Mouse (Mus musculus): ENCODE measurements around the gene Fhad1. TPM values are rescaled to one million over a fixed set of nuclear protein-coding genes. Genes with fewer than 3 reads are reported as not detected.

The Fhad1 gene
- polyA plus RNA-seq, 2 experiments: 0.11 to 0.23 TPM

GRCm38 (mm10) chr4:141867498-141867897 is 147.4 kb downstream of the Fhad1 start:
- ATAC-seq (ENCODE audit: insufficient read depth) (no peak), DNase-seq (ENCODE audit: low read depth in 3 of 3, low spot score in 3 of 3) (no peak)
- Histone ChIP-seq H3K9me3 (ENCODE audit: control insufficient read depth, low read length) (no peaks in the 10 kb centered on the region), H3K27me3 (ENCODE audit: control insufficient read depth, insufficient read depth, low read length) (no peaks in the 10 kb centered on the region), H3K27ac (no peak overlapping the region), H3K36me3 (replicated peaks; ENCODE audit: control insufficient read depth, insufficient read depth, low read depth) (peaks cover 5% of the 10 kb centered on the region; the same call in 1 of the 2 replicates), H3K4me2 (ENCODE audit: low read depth) (no peak overlapping the region), H3K9ac (replicated peaks) (no peak overlapping the region), H3K4me1 (replicated peaks; ENCODE audit: control insufficient read depth in 2 of 2, insufficient read depth in 2 of 2, low read length in 1 of 2) (peaks cover 9 to 17% of the 10 kb centered on the region in 2 experiments), H3K4me3 (ENCODE audit: insufficient read depth in 1 of 2, low read depth in 2 of 2, low read length in 2 of 2) (no peak overlapping the region)
- 70% methylated on average over 4 of the region's 4 CpGs for WGBS (ENCODE audit: insufficient replicate concordance)
- TF ChIP-seq CTCF (IDR thresholded peaks at IDR 0.05; ENCODE audit: low read depth) (no peak), EP300 (IDR thresholded peaks at IDR 0.05; ENCODE audit: low read depth) (no peak)

GRCm38 (mm10) chr4:141866933-141867490 is 147.9 kb downstream of the Fhad1 start:
- no peaks in the 10 kb centered on the region for H3K27me3 ChIP-seq (ENCODE audit: control insufficient read depth, insufficient read depth, low read length)
- peaks cover 5% of the 10 kb centered on the region; the same call in 1 of the 2 replicates for H3K36me3 ChIP-seq (replicated peaks; ENCODE audit: control insufficient read depth, insufficient read depth, low read depth)
- DNase-seq (ENCODE audit: low read depth in 3 of 3, low spot score in 3 of 3): no peak
- no peak overlapping the region for H3K27ac ChIP-seq
- H3K4me3 ChIP-seq (ENCODE audit: insufficient read depth in 1 of 2, low read depth in 2 of 2, low read length in 2 of 2): no peak overlapping the region
- ATAC-seq (ENCODE audit: insufficient read depth): no peak
- H3K9me3 ChIP-seq (ENCODE audit: control insufficient read depth, low read length): no peaks in the 10 kb centered on the region
- no peak overlapping the region for H3K4me2 ChIP-seq (ENCODE audit: low read depth)
- whole genome bisulfite sequencing (ENCODE audit: insufficient replicate concordance): 73% methylated on average over 10 of the region's 10 CpGs
- no peak overlapping the region for H3K9ac ChIP-seq (replicated peaks)
- TF ChIP-seq EP300 (IDR thresholded peaks at IDR 0.05; ENCODE audit: low read depth): no peak
- TF ChIP-seq CTCF (IDR thresholded peaks at IDR 0.05; ENCODE audit: low read depth): no peak
- peaks cover 6 to 12% of the 10 kb centered on the region in 2 experiments for H3K4me1 ChIP-seq (replicated peaks; ENCODE audit: control insufficient read depth in 2 of 2, insufficient read depth in 2 of 2, low read length in 1 of 2)

- H3K36me3 ChIP-seq (replicated peaks; ENCODE audit: control insufficient read depth, insufficient read depth, low read depth): peaks cover 4% of the 10 kb centered on the region
- no peak overlapping the region for H3K9ac ChIP-seq (replicated peaks)
- H3K27me3 ChIP-seq (ENCODE audit: control insufficient read depth, insufficient read depth, low read length): no peaks in the 10 kb centered on the region
- ATAC-seq (ENCODE audit: insufficient read depth): no peak
- H3K4me1 ChIP-seq (replicated peaks; ENCODE audit: control insufficient read depth in 2 of 2, insufficient read depth in 2 of 2, low read length in 1 of 2): no peaks in the 10 kb centered on the region
- no peaks in the 10 kb centered on the region for H3K9me3 ChIP-seq (ENCODE audit: control insufficient read depth, low read length)
- no peak overlapping the region for H3K4me2 ChIP-seq (ENCODE audit: low read depth)
- no peak for TF ChIP-seq EP300 (IDR thresholded peaks at IDR 0.05; ENCODE audit: low read depth)
- TF ChIP-seq CTCF (IDR thresholded peaks at IDR 0.05; ENCODE audit: low read depth): no peak
- no peak overlapping the region for H3K27ac ChIP-seq
- no peak for DNase-seq (ENCODE audit: low read depth in 3 of 3, low spot score in 3 of 3)
- 78% methylated on average over 5 of the region's 5 CpGs for WGBS (ENCODE audit: insufficient replicate concordance)
- H3K4me3 ChIP-seq (ENCODE audit: insufficient read depth in 1 of 2, low read depth in 2 of 2, low read length in 2 of 2): no peak overlapping the region
Measured at GRCm38 (mm10) chr4:141865600-141865999, 149.3 kb downstream of the Fhad1 start.

GRCm38 (mm10) chr4:141865006-141865405 is 149.9 kb downstream of the Fhad1 start:
- Histone ChIP-seq H3K27ac (no peak overlapping the region), H3K27me3 (ENCODE audit: control insufficient read depth, insufficient read depth, low read length) (no peaks in the 10 kb centered on the region), H3K4me2 (ENCODE audit: low read depth) (no peak overlapping the region), H3K9me3 (ENCODE audit: control insufficient read depth, low read length) (no peaks in the 10 kb centered on the region), H3K36me3 (replicated peaks; ENCODE audit: control insufficient read depth, insufficient read depth, low read depth) (peaks cover 7% of the 10 kb centered on the region), H3K9ac (replicated peaks) (no peak overlapping the region), H3K4me1 (replicated peaks; ENCODE audit: control insufficient read depth in 2 of 2, insufficient read depth in 2 of 2, low read length in 1 of 2) (no peaks in the 10 kb centered on the region), H3K4me3 (ENCODE audit: insufficient read depth in 1 of 2, low read depth in 2 of 2, low read length in 2 of 2) (no peak overlapping the region)
- no peak for ATAC-seq (ENCODE audit: insufficient read depth)
- no peak for TF ChIP-seq EP300 (IDR thresholded peaks at IDR 0.05; ENCODE audit: low read depth)
- no peak for TF ChIP-seq CTCF (IDR thresholded peaks at IDR 0.05; ENCODE audit: low read depth)
- DNase-seq (ENCODE audit: low read depth in 3 of 3, low spot score in 3 of 3): no peak
- WGBS (ENCODE audit: insufficient replicate concordance): 77% methylated on average over 5 of the region's 5 CpGs

- H3K36me3 ChIP-seq (replicated peaks; ENCODE audit: control insufficient read depth, insufficient read depth, low read depth): peaks cover 10% of the 10 kb centered on the region
- ATAC-seq (ENCODE audit: insufficient read depth): no peak
- no peak overlapping the region for H3K9ac ChIP-seq (replicated peaks)
Measured at GRCm38 (mm10) chr4:141864506-141864905, 150.4 kb downstream of the Fhad1 start.

More at GRCm38 (mm10) chr4:141864506-141864905, 150.4 kb downstream of the Fhad1 start:
- Histone ChIP-seq H3K27ac (no peak overlapping the region), H3K4me2 (ENCODE audit: low read depth) (no peak overlapping the region), H3K27me3 (ENCODE audit: control insufficient read depth, insufficient read depth, low read length) (no peaks in the 10 kb centered on the region), H3K9me3 (ENCODE audit: control insufficient read depth, low read length) (no peaks in the 10 kb centered on the region), H3K4me3 (ENCODE audit: insufficient read depth in 1 of 2, low read depth in 2 of 2, low read length in 2 of 2) (no peak overlapping the region), H3K4me1 (replicated peaks; ENCODE audit: control insufficient read depth in 2 of 2, insufficient read depth in 2 of 2, low read length in 1 of 2) (no peaks in the 10 kb centered on the region)
- WGBS (ENCODE audit: insufficient replicate concordance): 84% methylated on average over 8 of the region's 8 CpGs
- TF ChIP-seq CTCF (IDR thresholded peaks at IDR 0.05; ENCODE audit: low read depth) (no peak), EP300 (IDR thresholded peaks at IDR 0.05; ENCODE audit: low read depth) (no peak)
- no peak for DNase-seq (ENCODE audit: low read depth in 3 of 3, low spot score in 3 of 3)

Measured in liver, embryonic 14.5 days (tissue).